Mouse (Mus musculus) MEL (cell line): ENCODE data around the gene Hibadh. TPM values are rescaled to one million over a fixed set of nuclear protein-coding genes. Genes with fewer than 3 reads are reported as not detected.

Experiments used
- DNase-seq: peaks from one replicate; pipeline ENCODE4 v3.0.0; 2011; ENCODE audit warnings: low read depth, low spot score
- H3K27ac ChIP-seq: 2 replicates; pipeline ENCODE4 v1.5.1; 2012; ENCODE audit warnings: low read depth, mild to moderate bottlenecking, control low read depth, low read length, moderate library complexity; ENCODE audit not compliant: control insufficient read depth
- H3K27me3 ChIP-seq, 2 experiments: fragments of 150-350 bp in 1 of 2; sonication (generic) in 1 of 2; 2 replicates each; pipeline ENCODE4 v1.6.1; 2012; ENCODE audit warnings: low read length in 2 of 2, mild to moderate bottlenecking in 2 of 2, improper control_type of control experiment in 1 of 2, moderate library complexity in 1 of 2; ENCODE audit not compliant: insufficient read depth in 2 of 2, control insufficient read depth in 1 of 2
- H3K36me3 ChIP-seq, 2 experiments: 2 replicates each; pipeline ENCODE4 v1.6.1; 2012 to 2014; ENCODE audit warnings: low read length in 2 of 2, improper control_type of control experiment in 1 of 2, inconsistent platforms in 1 of 2, mild to moderate bottlenecking in 1 of 2; ENCODE audit not compliant: insufficient read depth in 2 of 2, control insufficient read depth in 1 of 2
- H3K4me1 ChIP-seq, 2 experiments: fragments of 150-350 bp in 1 of 2; sonication (generic) in 1 of 2; 2 replicates each; pipeline ENCODE4 v1.6.1; 2012; ENCODE audit warnings: low read length in 2 of 2, improper control_type of control experiment in 1 of 2, mild to moderate bottlenecking in 1 of 2; ENCODE audit not compliant: insufficient read depth in 2 of 2, control insufficient read depth in 1 of 2
- H3K4me3 ChIP-seq, 2 experiments: fragments of 150-350 bp in 1 of 2; sonication (generic) in 1 of 2; 2 replicates each; pipeline ENCODE4 v1.5.1; 2012; ENCODE audit warnings: low read depth in 2 of 2, low read length in 2 of 2, mild to moderate bottlenecking in 2 of 2, moderate library complexity in 2 of 2, control low read depth in 1 of 2, improper control_type of control experiment in 1 of 2; ENCODE audit not compliant: control insufficient read depth in 1 of 2, insufficient read depth in 1 of 2
- H3K79me2 ChIP-seq: 2 replicates; pipeline ENCODE4 v1.6.1; 2012; ENCODE audit warnings: mild to moderate bottlenecking, low read length, moderate library complexity; ENCODE audit not compliant: control insufficient read depth, poor library complexity, insufficient read depth
- H3K9ac ChIP-seq: 2 replicates; pipeline ENCODE4 v1.6.1; 2012; ENCODE audit warnings: low read depth, mild to moderate bottlenecking, control low read depth, low read length, moderate library complexity; ENCODE audit not compliant: control insufficient read depth, poor library complexity, severe bottlenecking
- H3K9me3 ChIP-seq: fragments of 150-350 bp; sonication (generic); replicated peaks from 2 replicates; pipeline ENCODE4 v1.6.1; 2012; ENCODE audit warnings: mild to moderate bottlenecking, low read length, improper control_type of control experiment, moderate library complexity; ENCODE audit not compliant: insufficient read depth
- MAFK ChIP-seq: IDR thresholded peaks from 2 replicates; pipeline ENCODE4 v1.6.1; 2011; ENCODE audit warnings: low read depth, mild to moderate bottlenecking, low read length, improper control_type of control experiment, borderline replicate concordance
- MAX ChIP-seq: IDR thresholded peaks from 2 replicates; pipeline ENCODE4 v1.6.1; 2011; ENCODE audit warnings: low read length, improper control_type of control experiment
- MYC ChIP-seq: IDR thresholded peaks from 2 replicates; pipeline ENCODE4 v1.6.1; 2011; ENCODE audit warnings: low read depth, mild to moderate bottlenecking, low read length, improper control_type of control experiment, moderate library complexity
- POLR2A ChIP-seq, 2 experiments: IDR thresholded peaks; 2 replicates each; pipeline ENCODE4 v1.6.1; 2011 to 2012; ENCODE audit warnings: low read length in 2 of 2, mild to moderate bottlenecking in 2 of 2, control low read depth in 1 of 2, improper control_type of control experiment in 1 of 2, low read depth in 1 of 2, moderate library complexity in 1 of 2; ENCODE audit not compliant: control insufficient read depth in 1 of 2, insufficient read depth in 1 of 2, poor library complexity in 1 of 2
- RCOR1 ChIP-seq: IDR thresholded peaks from 2 replicates; pipeline ENCODE4 v1.6.1; 2012; ENCODE audit warnings: low read depth, mild to moderate bottlenecking, inconsistent platforms, low read length, improper control_type of control experiment
- SMC3 ChIP-seq: IDR thresholded peaks from 2 replicates; pipeline ENCODE4 v1.6.1; 2011; ENCODE audit warnings: low read depth, low read length, improper control_type of control experiment
- TBP ChIP-seq: IDR thresholded peaks from 2 replicates; pipeline ENCODE4 v1.8.0; 2011; ENCODE audit warnings: low read depth, low read length, improper control_type of control experiment
- TCF12 ChIP-seq: IDR thresholded peaks from 2 replicates; pipeline ENCODE4 v1.6.1; 2014; ENCODE audit warnings: low read depth, mild to moderate bottlenecking, inconsistent platforms, low read length, improper control_type of control experiment, moderate library complexity
- USF1 ChIP-seq: IDR thresholded peaks from 2 replicates; pipeline ENCODE4 v1.6.1; 2014; ENCODE audit warnings: low read depth, mild to moderate bottlenecking, inconsistent platforms, low read length, improper control_type of control experiment, moderate library complexity
- ZC3H11A ChIP-seq: IDR thresholded peaks from 2 replicates; pipeline ENCODE4 v1.6.1; 2012; ENCODE audit warnings: low read depth, mild to moderate bottlenecking, inconsistent platforms, low read length, improper control_type of control experiment
- ZNF384 ChIP-seq: IDR thresholded peaks from 2 replicates; pipeline ENCODE4 v1.6.1; 2012; ENCODE audit warnings: low read depth, mild to moderate bottlenecking, inconsistent platforms, low read length, improper control_type of control experiment
- polyA plus RNA-seq, 2 experiments: library from polyadenylated mRNA; stranded (reverse) in 1 of 2; unstranded in 1 of 2; fragments of >175 nt in 1 of 2; fragments of >200 nt in 1 of 2; gene quantifications; 2 replicates each; pipeline versions ENCODE4 v1.2.1 to v1.2.4; 2012; ENCODE audit warnings: low replicate concordance in 2 of 2, low read depth in 1 of 2; ENCODE audit not compliant: insufficient read length in 2 of 2, insufficient read depth in 1 of 2, missing spikeins in 1 of 2
- total RNA-seq: library from RNA; depleted of rRNA; stranded (reverse); fragments of 300-350 nt; gene quantifications from 2 replicates; pipeline ENCODE4 v1.2.3, GENCODE M21; 2012

Gene Hibadh
- total and polyA plus RNA-seq, 3 experiments, result 31.2 to 39.3 TPM; not detected in 1

DNA sequence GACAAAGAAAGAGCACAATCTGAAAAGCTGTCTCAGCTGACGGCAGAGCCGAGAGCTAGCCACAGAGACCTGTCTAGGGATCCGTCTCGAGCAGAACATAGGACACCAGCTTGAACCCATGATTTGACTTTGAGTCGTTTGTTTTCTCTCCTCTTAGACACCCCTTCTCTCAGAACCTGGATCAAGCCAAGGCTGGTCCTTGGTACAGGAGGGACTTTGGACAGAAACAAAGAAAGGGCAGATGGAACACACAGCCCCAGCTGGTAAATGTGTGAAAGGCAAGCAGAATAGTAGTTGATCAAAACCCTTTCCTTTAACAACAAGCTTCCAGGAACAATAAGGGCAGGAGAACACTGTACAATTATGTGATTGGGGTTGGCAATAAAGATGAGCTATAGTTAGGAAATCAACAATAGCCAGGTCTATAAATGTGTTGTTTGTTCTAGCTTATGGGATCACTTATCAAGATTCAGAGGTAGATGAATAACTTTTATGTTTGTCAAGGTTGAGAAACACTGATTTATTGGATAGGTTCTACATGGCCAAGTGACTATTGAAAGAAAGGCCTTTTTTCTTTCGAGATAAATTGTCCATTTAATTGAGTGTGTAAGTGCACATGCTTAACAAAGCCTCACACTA, 41.8 kb upstream of the Hibadh start:
- H3K27ac ChIP-seq, result no peak overlapping the region
- no peak overlapping the region for H3K4me3 ChIP-seq
- H3K4me1 ChIP-seq, result no peaks in the 10 kb centered on the region
- no peaks in the 10 kb centered on the region for H3K79me2 ChIP-seq
- H3K9me3 ChIP-seq, result no peaks in the 10 kb centered on the region
- no peak overlapping the region for H3K9ac ChIP-seq
- H3K36me3 ChIP-seq, result peaks cover 0 to 2% of the 10 kb centered on the region in 2 experiments; a peak in 1 of 4 replicates
- peaks cover 9 to 13% of the 10 kb centered on the region in 2 experiments for H3K27me3 ChIP-seq
- DNase-seq, result no peak
- TF ChIP-seq TCF12 (no peak), MAFK (no peak), TBP (no peak), MAX (no peak), RCOR1 (no peak), MYC (no peak), USF1 (no peak), ZC3H11A (no peak)

DNA sequence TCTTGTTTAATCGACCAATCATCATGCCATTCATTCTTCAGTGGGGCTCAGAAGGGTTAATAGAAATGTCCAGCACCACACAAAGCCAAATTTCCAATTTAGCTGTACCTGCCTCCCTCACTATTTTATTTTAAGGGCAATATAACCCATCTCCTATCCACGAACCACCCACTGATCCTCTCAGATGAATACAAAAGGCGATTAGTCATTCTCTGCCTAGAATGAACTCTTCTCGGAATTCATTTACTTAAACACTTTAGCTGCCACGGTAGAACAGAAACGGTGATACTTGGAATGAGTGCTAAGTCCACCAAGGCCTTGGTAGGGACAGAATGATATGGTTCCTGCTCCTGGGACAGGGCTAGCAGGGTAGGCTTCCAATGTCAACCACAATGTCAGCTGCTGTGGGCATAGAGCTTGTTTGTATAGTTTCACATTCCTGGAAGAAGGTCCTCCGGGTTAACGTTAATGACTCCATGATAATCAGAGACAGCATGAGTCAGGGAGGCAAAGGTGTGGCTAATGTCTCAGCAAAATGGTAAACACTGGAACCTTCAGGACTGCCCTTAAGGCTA, 40.4 kb upstream of the Hibadh start:
- H3K27ac ChIP-seq, result no peak overlapping the region
- H3K9me3 ChIP-seq, result no peaks in the 10 kb centered on the region
- peaks cover 8 to 12% of the 10 kb centered on the region in 2 experiments for H3K27me3 ChIP-seq
- H3K79me2 ChIP-seq, result no peaks in the 10 kb centered on the region
- H3K4me3 ChIP-seq, result no peak overlapping the region
- peaks cover 0 to 2% of the 10 kb centered on the region in 2 experiments; a peak in 1 of 4 replicates for H3K36me3 ChIP-seq
- peaks cover 0 to 5% of the 10 kb centered on the region in 2 experiments; a peak in 2 of 4 replicates for H3K4me1 ChIP-seq
- no peak overlapping the region for H3K9ac ChIP-seq
- no peak for DNase-seq
- no peak for TF ChIP-seq POLR2A (IDR thresholded peaks at IDR 0.05; ENCODE audit: control insufficient read depth in 1 of 2, insufficient read depth in 1 of 2, low read depth in 1 of 2, low read length in 2 of 2, poor library complexity in 1 of 2)
- TF ChIP-seq ZNF384, result no peak

DNA sequence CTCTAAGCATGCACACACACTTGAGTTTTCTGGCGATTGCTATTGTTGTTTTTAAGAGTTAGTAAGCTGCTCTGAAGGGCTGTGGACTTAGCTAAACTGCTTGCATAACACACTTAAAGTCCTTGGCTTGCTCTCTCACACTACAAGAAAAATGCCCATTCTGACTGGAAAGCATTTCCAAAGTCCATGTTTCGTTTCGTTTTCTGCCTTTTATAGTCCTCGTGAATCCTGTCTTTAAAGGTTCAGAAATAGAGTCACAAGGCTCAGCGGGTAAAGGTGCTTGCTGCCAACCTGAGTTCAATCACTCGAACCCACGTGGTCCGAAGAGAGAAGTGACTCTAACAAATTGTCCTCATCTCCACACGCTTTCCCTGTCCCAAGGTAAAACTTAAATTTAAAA, 39.4 kb upstream of the Hibadh start:
- Histone ChIP-seq H3K9me3 (no peaks in the 10 kb centered on the region), H3K27ac (no peak overlapping the region), H3K27me3 (peaks cover 0 to 9% of the 10 kb centered on the region in 2 experiments), H3K9ac (no peak overlapping the region), H3K79me2 (no peaks in the 10 kb centered on the region), H3K4me3 (no peak overlapping the region), H3K4me1 (peaks cover 0 to 5% of the 10 kb centered on the region in 2 experiments; a peak in 2 of 4 replicates), H3K36me3 (peaks cover 0 to 2% of the 10 kb centered on the region in 2 experiments; a peak in 1 of 4 replicates)
- no peak for DNase-seq
- no peak for TF ChIP-seq MAX
- no peak for TF ChIP-seq RCOR1
- TF ChIP-seq SMC3, result no peak
